Mouse (Mus musculus) ES-Bruce4 (cell line): Measurements from ENCODE around the gene Gpr62. TPM values are rescaled to one million over a fixed set of nuclear protein-coding genes. Genes with fewer than 3 reads are reported as not detected.
"Not testable (repeated sequence)": the region's sequence is repeated elsewhere in the genome, so short reads cannot be mapped to it uniquely, and the experiment has no call there.

ENCODE experiments used
- H3K27ac ChIP-seq: 2 replicates; pipeline ENCODE4 v1.5.1; 2012; ENCODE audit warnings: low read length, inconsistent platforms; ENCODE audit not compliant: insufficient read depth
- H3K27me3 ChIP-seq: 2 replicates; pipeline ENCODE4 v1.6.1; 2012; ENCODE audit warnings: mild to moderate bottlenecking, low read length, inconsistent platforms; ENCODE audit not compliant: control insufficient read depth, poor library complexity, insufficient read depth, severe bottlenecking
- H3K36me3 ChIP-seq: 2 replicates; pipeline ENCODE4 v1.6.1; 2012; ENCODE audit warnings: inconsistent platforms, mild to moderate bottlenecking, low read length, moderate library complexity; ENCODE audit not compliant: control insufficient read depth, poor library complexity, insufficient read depth, severe bottlenecking
- H3K4me1 ChIP-seq: one replicate; pipeline ENCODE4 v1.8.1; 2011; ENCODE audit warnings: low read length; ENCODE audit not compliant: control insufficient read depth, insufficient read depth
- H3K4me3 ChIP-seq: 2 replicates; pipeline ENCODE4 v1.5.1; 2011; ENCODE audit warnings: low read depth, mild to moderate bottlenecking, low read length
- H3K9ac ChIP-seq: 2 replicates; pipeline ENCODE4 v1.6.1; 2012; ENCODE audit warnings: low read depth, mild to moderate bottlenecking, inconsistent platforms; ENCODE audit not compliant: poor library complexity, severe bottlenecking
- H3K9me3 ChIP-seq: replicated peaks from 2 replicates; pipeline ENCODE4 v1.6.1; 2012; ENCODE audit warnings: mild to moderate bottlenecking, low read length, inconsistent platforms; ENCODE audit not compliant: control insufficient read depth, poor library complexity, insufficient read depth, severe bottlenecking
- CTCF ChIP-seq: IDR thresholded peaks from one replicate; pipeline ENCODE4 v1.8.1; 2011; ENCODE audit warnings: low read depth, low read length
- EP300 ChIP-seq: IDR thresholded peaks from 2 replicates; pipeline ENCODE4 v1.6.1; 2011; ENCODE audit warnings: low read depth, low read length; ENCODE audit not compliant: insufficient read depth
- POLR2A ChIP-seq: IDR thresholded peaks from one replicate; pipeline ENCODE4 v1.8.1; 2011; ENCODE audit warnings: low read length; ENCODE audit not compliant: insufficient read depth
- polyA plus RNA-seq: library from polyadenylated mRNA; stranded (reverse); fragments of >200 nt; gene quantifications from 2 replicates; pipeline ENCODE4 v1.2.4, GENCODE M21; 2011; ENCODE audit warnings: low read depth; ENCODE audit not compliant: missing spikeins, insufficient read depth, insufficient read length

Gene Gpr62
- polyA plus RNA-seq, 1 experiment, result 0.30 TPM

GRCm38 (mm10) chr9:106501846-106502245 is 36.1 kb upstream of the Gpr62 start:
- peak overlapping the region; percentile 26 for H3K4me3 ChIP-seq
- no peak overlapping the region for H3K9ac ChIP-seq
- no peaks in the 10 kb centered on the region for H3K4me1 ChIP-seq
- no peaks in the 10 kb centered on the region for H3K36me3 ChIP-seq
- TF ChIP-seq CTCF, result no peak
- no peak for TF ChIP-seq EP300
- TF ChIP-seq POLR2A, result no peak
- no peaks in the 10 kb centered on the region for H3K9me3 ChIP-seq
- H3K27ac ChIP-seq, result no peak overlapping the region
- H3K27me3 ChIP-seq, result no peaks in the 10 kb centered on the region

- H3K4me3 ChIP-seq, result no peak within 1 kb of the TSS
- H3K36me3 ChIP-seq, result no peaks in the 10 kb centered on the region
- no peaks in the 10 kb centered on the region for H3K9me3 ChIP-seq
- no peaks in the 10 kb centered on the region for H3K4me1 ChIP-seq
- no peak for TF ChIP-seq POLR2A
- no peak for TF ChIP-seq CTCF
- no peak for TF ChIP-seq EP300
- no peaks in the 10 kb centered on the region for H3K27me3 ChIP-seq
- no peak within 1 kb of the TSS for H3K9ac ChIP-seq
- no peak within 1 kb of the TSS for H3K27ac ChIP-seq
Observed at GRCm38 (mm10) chr9:106499667-106500066, 33.9 kb upstream of the Gpr62 start, which contains the start of gene Iqcf1. Gene Iqcf1, plus strand, starts transcription at chr9:106499967.

GRCm38 (mm10) chr9:106487602-106488001 is 21.9 kb upstream of the Gpr62 start:
- H3K9me3 ChIP-seq, H3K27me3 ChIP-seq, H3K9ac ChIP-seq, H3K4me1 ChIP-seq, H3K27ac ChIP-seq, H3K36me3 ChIP-seq, H3K4me3 ChIP-seq: not testable (repeated sequence)

GRCm38 (mm10) chr9:106485076-106485475 is 19.3 kb upstream of the Gpr62 start:
- no peak overlapping the region for H3K27ac ChIP-seq
- peaks cover 8% of the 10 kb centered on the region for H3K36me3 ChIP-seq
- peaks cover 3% of the 10 kb centered on the region for H3K4me1 ChIP-seq
- H3K4me3 ChIP-seq, result no peak overlapping the region
- no peaks in the 10 kb centered on the region for H3K9me3 ChIP-seq
- H3K9ac ChIP-seq, result no peak overlapping the region
- no peaks in the 10 kb centered on the region for H3K27me3 ChIP-seq
- TF ChIP-seq EP300, result no peak
- TF ChIP-seq CTCF, result no peak
- TF ChIP-seq POLR2A, result no peak

GRCm38 (mm10) chr9:106483606-106484005 is 17.9 kb upstream of the Gpr62 start:
- no peak overlapping the region for H3K9ac ChIP-seq
- no peak overlapping the region for H3K27ac ChIP-seq
- no peaks in the 10 kb centered on the region for H3K27me3 ChIP-seq
- H3K4me3 ChIP-seq, result no peak overlapping the region
- no peaks in the 10 kb centered on the region for H3K9me3 ChIP-seq
- H3K4me1 ChIP-seq, result peaks cover 3% of the 10 kb centered on the region
- H3K36me3 ChIP-seq, result peaks cover 8% of the 10 kb centered on the region
- TF ChIP-seq EP300 (no peak), CTCF (no peak), POLR2A (no peak)

GRCm38 (mm10) chr9:106483136-106483535 is 17.4 kb upstream of the Gpr62 start:
- no peak overlapping the region for H3K27ac ChIP-seq
- H3K27me3 ChIP-seq, result no peaks in the 10 kb centered on the region
- TF ChIP-seq EP300, result no peak
- TF ChIP-seq POLR2A, result no peak
- H3K4me3 ChIP-seq, result no peak overlapping the region
- H3K4me1 ChIP-seq, result peaks cover 3% of the 10 kb centered on the region
- H3K36me3 ChIP-seq, result peaks cover 8% of the 10 kb centered on the region
- H3K9ac ChIP-seq, result no peak overlapping the region
- H3K9me3 ChIP-seq, result no peaks in the 10 kb centered on the region
